Mouse (Mus musculus) midbrain, embryonic 15.5 days (tissue): ENCODE data around the gene Mars. TPM values are rescaled to one million over a fixed set of nuclear protein-coding genes. Genes with fewer than 3 reads are reported as not detected.
"Not testable (repeated sequence)": the region's sequence is repeated elsewhere in the genome, so short reads cannot be mapped to it uniquely, and the experiment has no call there.

Experiments used
- ATAC-seq: fragments of 200-750 bp; cut with Nextera tagmentation; replicated peaks from 2 replicates; pipeline ENCODE4 v1.8.0; 2017; ENCODE audit warnings: moderate TSS enrichment
- H3K27ac ChIP-seq: fragments of 300-500 bp; sonication (generic); 2 replicates; pipeline ENCODE4 v1.5.1; 2015; ENCODE audit warnings: mild to moderate bottlenecking, inconsistent platforms
- H3K27me3 ChIP-seq: fragments of 300-500 bp; sonication (generic); replicated peaks from 2 replicates; pipeline ENCODE4 v1.6.1; 2015; ENCODE audit warnings: inconsistent platforms
- H3K36me3 ChIP-seq: fragments of 300-500 bp; sonication (generic); replicated peaks from 2 replicates; pipeline ENCODE4 v1.6.1; 2015; ENCODE audit warnings: inconsistent platforms
- H3K4me1 ChIP-seq: fragments of 300-500 bp; sonication (generic); 2 replicates; pipeline ENCODE4 v1.6.1; 2015; ENCODE audit warnings: inconsistent platforms
- H3K4me2 ChIP-seq: fragments of 300-500 bp; sonication (generic); 2 replicates; pipeline ENCODE4 v1.6.1; 2015; ENCODE audit warnings: inconsistent platforms, mild to moderate bottlenecking, moderate library complexity
- H3K4me3 ChIP-seq: fragments of 300-500 bp; sonication (generic); 2 replicates; pipeline ENCODE4 v1.5.1; 2015; ENCODE audit warnings: mild to moderate bottlenecking, inconsistent platforms
- H3K9ac ChIP-seq: fragments of 300-500 bp; sonication (generic); 2 replicates; pipeline ENCODE4 v1.6.1; 2015; ENCODE audit warnings: mild to moderate bottlenecking, inconsistent platforms
- H3K9me3 ChIP-seq: fragments of 300-500 bp; sonication (generic); 2 replicates; pipeline ENCODE4 v1.6.1; 2016; ENCODE audit warnings: inconsistent platforms
- WGBS: fragments of 180-500 bp; shearing (Covaris S2); methylation state at CpG from one replicate; pipeline ENCODE4 v1.1.7; 2015; ENCODE audit warnings: mixed read lengths; 5-methylcytosine and 5-hydroxymethylcytosine counted together
- polyA plus RNA-seq: library from polyadenylated mRNA; unstranded; fragments of >200 nt; fragmentation: Nextera tagmentation; extraction: Ambion mirVana; gene quantifications from 2 replicates; pipeline ENCODE4 v1.2.1, GENCODE M21; 2015

Mars gene
- polyA plus RNA-seq, 1 experiment from 2014 or later: 123 TPM

GRCm38 (mm10) chr10:127319969-127320368 is 8.4 kb upstream of the Mars start:
- no peaks in the 10 kb centered on the region for H3K4me1 ChIP-seq
- 77% methylated on average over 7 of the region's 7 CpGs for WGBS
- H3K9ac ChIP-seq: no peak overlapping the region
- H3K4me3 ChIP-seq: no peak overlapping the region
- H3K9me3 ChIP-seq: no peaks in the 10 kb centered on the region
- ATAC-seq: no peak
- H3K36me3 ChIP-seq: no peaks in the 10 kb centered on the region
- peaks cover 26% of the 10 kb centered on the region for H3K27me3 ChIP-seq
- no peak overlapping the region for H3K27ac ChIP-seq
- no peak overlapping the region for H3K4me2 ChIP-seq

GRCm38 (mm10) chr10:127318009-127318408 is 6.4 kb upstream of the Mars start:
- H3K4me3 ChIP-seq: no peak overlapping the region
- WGBS: 51% methylated on average over 4 of the region's 4 CpGs
- no peaks in the 10 kb centered on the region for H3K9me3 ChIP-seq
- H3K9ac ChIP-seq: no peak overlapping the region
- 0 out of 2 replicates have a peak, but pooled peaks cover 11% of the 10 kb centered on the region for H3K27me3 ChIP-seq
- H3K4me1 ChIP-seq: no peaks in the 10 kb centered on the region
- H3K27ac ChIP-seq: no peak overlapping the region
- ATAC-seq: no peak
- H3K36me3 ChIP-seq: no peaks in the 10 kb centered on the region
- H3K4me2 ChIP-seq: no peak overlapping the region

- Histone ChIP-seq H3K4me1 (0 out of 2 replicates have a peak, but pooled peaks cover 5% of the 10 kb centered on the region), H3K9ac (no peak overlapping the region), H3K27me3 (0 out of 2 replicates have a peak, but pooled peaks cover 6% of the 10 kb centered on the region), H3K27ac (no peak overlapping the region), H3K36me3 (no peaks in the 10 kb centered on the region), H3K4me3 (no peak overlapping the region), H3K4me2 (no peak overlapping the region), H3K9me3 (no peaks in the 10 kb centered on the region)
- no peak for ATAC-seq
- 71% methylated on average over 2 of the region's 2 CpGs for WGBS
Observed at GRCm38 (mm10) chr10:127317277-127317676, 5.7 kb upstream of the Mars start.

GRCm38 (mm10) chr10:127314950-127315349 is 3.4 kb upstream of the Mars start:
- H3K4me1 ChIP-seq: peaks cover 19% of the 10 kb centered on the region
- not testable (repeated sequence) for H3K27me3 ChIP-seq, H3K9ac ChIP-seq, H3K27ac ChIP-seq, H3K36me3 ChIP-seq, H3K9me3 ChIP-seq, ATAC-seq, H3K4me2 ChIP-seq, H3K4me3 ChIP-seq
- 76% methylated on average over 1 of the region's 1 CpGs for WGBS

GRCm38 (mm10) chr10:127313516-127313915 is 1.9 kb upstream of the Mars start:
- H3K36me3 ChIP-seq, H3K9me3 ChIP-seq, ATAC-seq, H3K4me2 ChIP-seq, H3K4me3 ChIP-seq, H3K27ac ChIP-seq, H3K9ac ChIP-seq, H3K27me3 ChIP-seq: not testable (repeated sequence)
- 84% methylated on average over 5 of the region's 5 CpGs for WGBS
- H3K4me1 ChIP-seq: peaks cover 20% of the 10 kb centered on the region

GRCm38 (mm10) chr10:127312858-127313257 is 1.3 kb upstream of the Mars start:
- ATAC-seq: no peak
- Histone ChIP-seq H3K4me2 (no peak overlapping the region), H3K9me3 (no peaks in the 10 kb centered on the region), H3K27me3 (no peaks in the 10 kb centered on the region), H3K4me3 (no peak overlapping the region), H3K9ac (no peak overlapping the region), H3K36me3 (peaks cover 11% of the 10 kb centered on the region; the same call in 1 of the 2 replicates), H3K27ac (no peak overlapping the region), H3K4me1 (peaks cover 20% of the 10 kb centered on the region)
- WGBS: 75% methylated on average over 4 of the region's 4 CpGs

- peak; percentile 53 for ATAC-seq
- Histone ChIP-seq H3K4me1 (peaks cover 20% of the 10 kb centered on the region), H3K4me2 (peak overlapping the region; percentile 88), H3K27ac (peak overlapping the region; percentile 85), H3K9me3 (no peaks in the 10 kb centered on the region), H3K4me3 (peak overlapping the region; percentile 73), H3K9ac (peak overlapping the region; percentile 87), H3K36me3 (peaks cover 16% of the 10 kb centered on the region), H3K27me3 (no peaks in the 10 kb centered on the region)
- WGBS: under 1% methylated on average over 4 of the region's 4 CpGs
Observed at GRCm38 (mm10) chr10:127312356-127312676, 730 bp upstream of the Mars start.

GRCm38 (mm10) chr10:127310523-127311475 is 787 bp downstream of the Mars start:
- Histone ChIP-seq H3K4me2 (peak overlapping the region; percentile 88), H3K4me1 (peaks cover 20% of the 10 kb centered on the region), H3K9ac (peak overlapping the region; percentile 87), H3K27ac (peak overlapping the region; percentile 85), H3K36me3 (peaks cover 27% of the 10 kb centered on the region), H3K27me3 (no peaks in the 10 kb centered on the region), H3K4me3 (peak overlapping the region; percentile 73), H3K9me3 (no peaks in the 10 kb centered on the region)
- ATAC-seq: peak; percentile 59
- WGBS: 38% methylated on average over 23 of the region's 23 CpGs

- not testable (repeated sequence) for ATAC-seq, H3K9ac ChIP-seq, H3K9me3 ChIP-seq, H3K27me3 ChIP-seq, H3K27ac ChIP-seq, H3K4me3 ChIP-seq, H3K4me2 ChIP-seq
- WGBS: 87% methylated on average over 3 of the region's 3 CpGs
- H3K4me1 ChIP-seq: peaks cover 20% of the 10 kb centered on the region
- H3K36me3 ChIP-seq: peaks cover 43% of the 10 kb centered on the region
Observed at GRCm38 (mm10) chr10:127309167-127309566, 2.4 kb downstream of the Mars start.

- Histone ChIP-seq H3K9me3 (no peaks in the 10 kb centered on the region), H3K9ac (no peak overlapping the region), H3K36me3 (peaks cover 75% of the 10 kb centered on the region), H3K4me1 (no peaks in the 10 kb centered on the region), H3K27me3 (no peaks in the 10 kb centered on the region), H3K27ac (no peak overlapping the region), H3K4me3 (no peak overlapping the region), H3K4me2 (no peak overlapping the region)
- ATAC-seq: no peak
- WGBS: 96% methylated on average over 11 of the region's 11 CpGs
Observed at GRCm38 (mm10) chr10:127303136-127303535, 8.4 kb downstream of the Mars start.

- Histone ChIP-seq H3K9me3 (no peaks in the 10 kb centered on the region), H3K36me3 (peaks cover 77% of the 10 kb centered on the region)
- 95% methylated on average over 6 of the region's 6 CpGs for WGBS
Observed at GRCm38 (mm10) chr10:127300361-127300760, 11.2 kb downstream of the Mars start.

GRCm38 (mm10) chr10:127297015-127297871 is 14.3 kb downstream of the Mars start:
- Histone ChIP-seq H3K27me3 (no peaks in the 10 kb centered on the region), H3K4me2 (no peak overlapping the region), H3K9ac (no peak overlapping the region), H3K36me3 (peaks cover 68% of the 10 kb centered on the region), H3K27ac (no peak overlapping the region), H3K9me3 (no peaks in the 10 kb centered on the region), H3K4me1 (peaks cover 7% of the 10 kb centered on the region), H3K4me3 (no peak overlapping the region)
- no peak for ATAC-seq
- WGBS: 93% methylated on average over 16 of the region's 16 CpGs

More at GRCm38 (mm10) chr10:127300361-127300760, 11.2 kb downstream of the Mars start:
- no peak for ATAC-seq
- no peaks in the 10 kb centered on the region for H3K27me3 ChIP-seq
- no peak overlapping the region for H3K4me2 ChIP-seq
- no peak overlapping the region for H3K9ac ChIP-seq
- no peaks in the 10 kb centered on the region for H3K4me1 ChIP-seq
- H3K27ac ChIP-seq: no peak overlapping the region
- H3K4me3 ChIP-seq: no peak overlapping the region
